Mouse (Mus musculus) c-Kit-positive CD71-positive TER-119-negative erythroid progenitor cells, embryonic 14.5 days (primary cell): ENCODE measurements around the gene Pip5kl1.
A peak's percentile ranks its signal among the peaks of the same experiment; 100 is the strongest.

Experiments used
- DNase-seq: peaks from one replicate; pipeline ENCODE4 v3.0.0-alpha.2; 2013; ENCODE audit warnings: low read depth

The Pip5kl1 gene

DNA sequence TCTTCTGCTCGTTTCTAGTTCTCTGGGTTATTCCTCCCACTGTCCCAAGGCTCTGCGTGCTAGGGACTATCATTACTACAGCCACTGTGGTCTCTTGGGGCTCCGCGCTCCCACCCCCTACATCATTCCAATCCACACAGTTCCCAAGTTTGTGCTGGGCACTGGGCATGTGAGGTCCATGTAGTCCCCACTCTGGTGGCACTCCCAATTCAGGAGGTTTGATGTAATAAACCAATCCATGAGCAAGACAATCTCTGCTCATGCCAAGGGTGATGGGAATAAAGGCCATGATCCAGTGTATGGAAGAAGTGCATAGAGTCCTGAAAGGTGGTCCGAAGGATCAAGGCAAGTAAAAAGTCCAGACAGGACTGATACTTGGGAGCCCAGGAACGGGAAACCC is at the start of gene Pip5kl1:
Gene Pip5kl1 (plus strand): TSS at position 301 of the 400 bp plus-strand sequence.
- no peak for DNase-seq

DNA sequence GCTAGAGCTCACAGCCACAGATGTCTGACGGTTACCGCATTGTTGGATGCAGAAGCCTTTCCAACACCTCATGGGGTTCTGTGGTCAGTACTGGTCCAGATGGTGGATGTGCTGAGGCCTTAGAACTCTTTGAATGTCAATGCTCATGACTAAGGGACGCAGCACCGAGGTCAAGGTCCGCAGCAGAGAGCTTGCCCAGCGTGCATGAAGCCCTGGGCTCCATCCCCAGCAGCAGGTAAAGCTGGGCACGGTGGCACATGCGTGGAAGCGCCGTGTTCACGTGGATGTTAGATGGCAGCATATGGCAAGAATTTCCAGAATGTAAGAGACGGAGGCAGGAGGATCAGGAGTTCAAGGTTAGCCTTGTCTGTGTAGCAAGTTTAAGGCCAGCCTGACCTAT is 48.8 kb upstream of the Pip5kl1 start:
- no peak for DNase-seq

DNA sequence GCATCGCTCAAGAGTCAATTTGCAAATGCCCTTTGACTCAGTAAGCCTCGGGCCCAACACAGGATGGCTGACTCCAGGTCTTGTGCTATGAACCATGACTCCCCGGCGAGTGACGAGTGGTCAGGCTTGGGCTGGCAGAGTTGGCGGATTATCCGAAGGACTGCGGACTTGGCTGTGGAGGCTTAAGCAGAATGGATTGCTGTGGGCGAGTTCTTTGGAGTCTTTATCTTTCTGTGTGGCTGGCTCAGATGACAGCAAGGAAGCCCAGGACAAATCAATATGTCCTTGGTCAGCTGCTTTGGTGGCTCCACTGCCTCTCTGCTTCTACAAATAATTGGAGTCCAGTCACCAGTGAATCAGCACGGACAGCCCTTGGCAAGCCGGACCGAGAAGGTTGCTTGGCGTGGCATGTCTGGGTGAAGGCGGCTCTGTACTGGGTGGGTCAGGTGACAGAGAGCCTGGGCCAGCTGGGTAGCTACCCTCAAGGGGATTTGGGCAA is 47.1 kb upstream of the Pip5kl1 start:
- DNase-seq, result no peak

GRCm38 (mm10) chr2:32528326-32528725 is 46.3 kb upstream of the Pip5kl1 start:
- no peak for DNase-seq

DNA sequence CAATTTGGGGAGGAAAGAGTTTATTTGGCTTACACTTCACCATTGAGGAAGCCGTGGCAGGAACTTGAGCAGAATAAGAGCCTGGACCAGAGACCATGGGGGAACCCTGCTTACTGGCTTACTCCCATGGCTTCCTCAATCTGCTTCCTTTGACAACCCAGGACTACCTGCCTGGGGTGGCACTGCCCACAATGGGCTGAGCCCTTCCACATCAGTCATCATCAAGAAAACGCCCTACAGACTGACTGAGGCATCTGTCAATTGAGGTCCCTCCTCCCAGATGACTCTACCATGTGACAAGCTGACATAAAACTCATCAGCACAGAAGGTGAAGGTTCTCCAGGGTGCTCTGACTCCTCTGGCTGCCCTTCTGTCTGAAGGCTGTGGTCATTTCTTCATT is 44.1 kb upstream of the Pip5kl1 start:
- DNase-seq, result no peak

DNA sequence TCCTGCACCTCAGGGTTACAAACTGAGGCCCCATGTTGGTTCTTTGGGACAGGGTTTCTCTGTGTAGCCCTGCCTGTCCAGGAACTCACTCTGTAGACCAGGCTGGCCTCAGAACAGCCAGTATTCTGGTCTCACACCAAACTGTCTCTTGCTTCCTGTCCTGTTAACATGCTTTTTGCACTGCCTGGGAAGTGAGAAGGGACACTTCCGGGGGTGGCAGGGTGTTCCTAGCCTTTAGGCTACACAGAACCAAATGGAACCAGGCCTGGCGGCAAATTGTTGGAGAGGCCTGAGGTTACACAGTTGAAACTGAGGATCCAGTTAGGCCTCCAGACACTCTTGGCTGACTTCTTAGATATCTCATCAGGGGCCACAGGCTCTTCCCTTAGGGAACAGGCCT is 41.4 kb upstream of the Pip5kl1 start:
- no peak for DNase-seq

DNA sequence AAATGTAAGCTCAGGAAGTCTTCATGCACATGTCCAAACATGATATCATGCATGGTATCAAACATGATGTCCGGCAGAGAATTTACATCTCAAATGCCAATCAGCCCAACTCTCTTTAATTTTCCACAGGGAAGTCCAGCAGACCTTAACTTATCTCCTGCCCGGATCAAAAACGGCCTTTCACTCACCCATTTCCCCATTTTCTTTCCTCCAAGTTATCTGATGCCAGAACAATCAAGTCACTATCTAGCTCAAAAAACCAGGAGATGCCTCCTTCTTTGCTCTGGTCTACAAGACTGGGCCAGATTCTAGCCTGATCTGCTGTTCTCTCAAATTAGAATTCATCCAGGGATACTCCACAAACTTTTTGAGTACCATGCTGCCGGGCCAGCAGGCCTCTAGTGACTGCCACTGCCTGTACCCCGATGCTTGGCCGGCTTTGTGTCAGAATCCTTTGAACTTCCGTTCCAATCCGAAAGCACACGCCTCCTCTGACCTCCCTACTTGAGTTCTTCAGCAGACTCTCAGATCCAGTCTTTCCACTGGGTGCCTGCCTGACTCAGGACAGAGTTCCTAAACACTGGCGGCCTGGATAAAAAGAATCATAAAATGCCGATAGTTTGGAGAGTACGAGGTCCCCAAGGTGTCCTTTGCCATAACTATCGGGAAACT is 40.4 kb upstream of the Pip5kl1 start:
- peak; percentile 29 for DNase-seq

DNA sequence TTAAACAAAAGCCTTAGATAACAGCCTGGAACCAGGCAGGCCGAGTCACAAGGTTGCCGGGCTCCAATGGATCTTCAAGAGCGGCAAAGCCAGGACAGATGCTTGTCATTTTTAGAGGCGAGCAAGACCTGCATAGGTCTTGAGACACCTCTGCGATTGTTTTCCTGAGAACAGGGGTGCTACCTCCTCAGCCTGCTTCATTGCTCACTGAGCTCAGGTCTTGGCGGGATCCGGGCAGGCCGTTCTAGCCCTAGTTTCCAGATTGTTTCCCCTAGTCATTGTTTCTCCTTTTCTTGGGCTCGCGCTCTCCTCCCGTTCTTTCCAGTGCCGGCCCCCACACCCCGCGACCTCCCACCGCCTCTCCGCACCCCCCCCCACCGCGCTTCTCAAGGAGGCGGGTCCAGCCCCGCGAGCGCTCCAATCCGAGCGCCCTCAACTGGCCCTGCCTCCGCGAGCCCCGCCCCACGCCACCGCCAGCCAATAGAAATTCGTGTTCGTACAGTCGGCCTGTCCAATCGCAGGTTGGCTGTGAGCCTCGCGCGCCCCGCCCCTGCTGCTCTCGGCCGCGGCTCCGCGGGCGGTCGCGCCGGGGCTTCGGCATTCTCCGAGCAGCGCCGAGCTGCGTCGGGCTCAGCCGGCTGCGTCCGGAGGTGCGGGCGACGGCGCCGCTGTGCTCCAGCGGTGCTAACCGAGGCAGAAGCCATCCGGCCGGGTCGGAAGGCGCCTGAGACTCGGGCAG is 39.7 kb upstream of the Pip5kl1 start, which contains the start of gene Fam102a:
Gene Fam102a (plus strand): TSS at position 600 of the 739 bp plus-strand sequence.
- DNase-seq, result peak; percentile 89

- DNase-seq, result peak; percentile 23
Observed at GRCm38 (mm10) chr2:32535501-32535991, 39.1 kb upstream of the Pip5kl1 start.

- DNase-seq, result no peak
Observed at GRCm38 (mm10) chr2:32536086-32536633, 38.4 kb upstream of the Pip5kl1 start.

GRCm38 (mm10) chr2:32536634-32537359 is 37.8 kb upstream of the Pip5kl1 start:
- DNase-seq, result no peak

DNA sequence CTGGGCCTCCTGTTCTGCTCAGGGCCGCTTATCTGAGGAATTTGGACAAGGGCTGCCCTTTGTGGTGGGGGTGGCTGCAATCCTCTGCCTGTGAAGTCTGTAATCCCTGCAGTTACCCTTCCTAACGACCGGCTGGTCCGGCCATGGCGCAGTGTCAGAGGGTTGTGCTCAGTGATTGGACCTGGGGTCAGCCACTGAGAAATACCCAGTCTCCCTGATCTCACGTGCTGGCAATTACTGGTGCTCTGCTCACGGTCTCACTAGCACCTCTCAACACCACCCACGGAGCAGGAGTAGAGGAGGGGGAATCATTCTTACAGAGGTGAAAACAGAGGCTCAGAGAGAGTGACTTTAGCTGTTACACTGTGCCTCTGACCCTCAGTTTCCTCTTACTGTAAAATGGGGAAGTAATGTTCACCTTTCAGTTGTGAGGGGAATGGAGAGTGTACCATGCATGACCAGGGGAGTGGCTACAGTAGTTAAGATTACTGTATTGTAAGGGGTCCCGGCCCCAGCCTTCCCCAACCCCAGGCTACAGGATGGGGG is 37.2 kb upstream of the Pip5kl1 start:
- no peak for DNase-seq

GRCm38 (mm10) chr2:32537941-32538340 is 36.7 kb upstream of the Pip5kl1 start:
- no peak for DNase-seq

DNA sequence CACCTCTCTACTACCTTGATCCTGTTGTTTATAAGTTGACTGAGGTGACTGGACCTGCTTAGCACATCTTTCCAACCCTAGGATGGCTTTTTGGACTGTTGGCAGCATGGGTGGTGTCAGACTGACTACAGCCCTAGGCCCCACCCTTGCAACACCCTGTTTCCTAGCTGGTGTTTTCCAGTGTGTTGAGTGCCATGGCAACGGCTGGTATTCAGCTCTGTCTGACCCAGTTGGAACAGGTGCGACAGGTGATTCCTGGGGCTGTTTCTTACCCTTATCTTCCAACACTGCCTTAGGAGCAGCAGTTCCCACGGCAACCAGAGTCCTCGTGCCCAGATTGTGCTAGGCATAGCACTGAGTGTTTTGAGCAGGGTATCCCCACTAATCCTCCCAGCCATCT is 36.1 kb upstream of the Pip5kl1 start:
- no peak for DNase-seq

GRCm38 (mm10) chr2:32539452-32539981 is 35.1 kb upstream of the Pip5kl1 start:
- no peak for DNase-seq

DNA sequence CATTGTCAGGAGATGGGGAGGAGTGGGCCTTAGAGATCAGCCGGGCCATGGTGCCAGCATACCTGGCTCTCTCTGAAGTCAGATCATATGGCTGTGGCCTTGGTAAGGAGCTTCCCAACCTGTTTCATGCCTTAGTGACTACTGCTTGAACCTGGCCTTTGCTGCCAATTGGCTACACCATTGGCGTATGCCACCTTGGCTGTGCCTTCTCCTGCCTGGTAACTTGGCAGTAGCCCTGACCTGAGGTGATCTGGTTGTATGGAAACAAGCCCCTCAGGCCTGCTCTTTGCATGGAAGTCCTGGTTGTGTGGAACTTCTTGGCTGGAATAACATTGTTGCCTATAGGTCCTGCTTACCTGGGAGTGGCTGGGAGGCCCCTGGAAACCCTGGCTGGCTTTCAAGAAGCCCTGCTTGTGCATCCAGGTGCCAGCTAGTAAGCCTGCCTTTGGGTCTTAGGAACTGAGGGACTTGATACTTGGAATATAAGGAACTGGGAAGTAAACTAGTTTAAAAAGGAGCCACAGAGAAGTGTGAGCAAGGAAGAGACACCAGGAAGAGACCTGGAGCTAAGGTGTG is 33.2 kb upstream of the Pip5kl1 start:
- no peak for DNase-seq

GRCm38 (mm10) chr2:32541986-32542573 is 32.5 kb upstream of the Pip5kl1 start:
- no peak for DNase-seq

DNA sequence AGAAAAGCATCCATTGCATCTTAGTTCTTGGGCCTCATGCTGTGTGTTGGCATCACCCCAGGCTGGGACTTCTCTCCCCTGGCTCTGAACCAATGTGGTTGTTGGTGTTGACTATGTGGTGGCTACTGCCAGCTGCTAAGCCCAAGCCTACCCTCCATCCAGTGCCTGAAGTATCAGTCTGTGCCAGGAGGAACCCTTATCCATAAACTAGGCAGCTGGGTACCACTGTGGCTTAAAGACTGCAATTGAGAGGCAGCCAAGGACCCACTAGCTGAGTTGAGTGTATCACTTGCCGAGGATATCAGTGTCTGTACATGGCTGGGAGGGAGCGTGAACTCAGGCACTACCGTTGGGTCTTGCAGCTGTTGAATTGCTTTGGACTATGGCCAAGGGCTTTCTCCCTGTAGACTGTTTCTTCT is 31.6 kb upstream of the Pip5kl1 start:
- no peak for DNase-seq

- no peak for DNase-seq
Observed at GRCm38 (mm10) chr2:32546951-32547350, 27.6 kb upstream of the Pip5kl1 start.

DNA sequence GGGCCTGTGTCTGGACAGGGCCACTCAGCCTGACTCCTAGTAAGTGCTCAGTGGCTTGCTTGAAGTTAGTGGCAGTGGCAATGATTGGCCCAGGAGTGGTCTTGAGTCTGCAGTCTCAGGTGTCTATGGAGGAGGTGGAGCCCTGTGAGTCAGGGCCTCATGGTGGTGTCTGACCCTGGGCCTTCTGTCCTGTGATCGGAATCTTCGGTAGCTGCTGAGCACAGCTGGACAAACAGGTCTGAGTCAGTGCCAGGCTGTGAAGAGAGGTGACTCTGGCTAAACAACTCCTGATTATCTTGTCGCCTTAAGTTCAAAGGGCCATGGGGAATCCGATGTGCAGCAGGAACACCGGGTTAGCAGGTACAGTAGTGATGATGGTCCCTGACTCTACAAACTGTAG is 27.2 kb upstream of the Pip5kl1 start:
- no peak for DNase-seq
